Mouse (Mus musculus): Measurements from ENCODE around the gene Ttc28.

DNA sequence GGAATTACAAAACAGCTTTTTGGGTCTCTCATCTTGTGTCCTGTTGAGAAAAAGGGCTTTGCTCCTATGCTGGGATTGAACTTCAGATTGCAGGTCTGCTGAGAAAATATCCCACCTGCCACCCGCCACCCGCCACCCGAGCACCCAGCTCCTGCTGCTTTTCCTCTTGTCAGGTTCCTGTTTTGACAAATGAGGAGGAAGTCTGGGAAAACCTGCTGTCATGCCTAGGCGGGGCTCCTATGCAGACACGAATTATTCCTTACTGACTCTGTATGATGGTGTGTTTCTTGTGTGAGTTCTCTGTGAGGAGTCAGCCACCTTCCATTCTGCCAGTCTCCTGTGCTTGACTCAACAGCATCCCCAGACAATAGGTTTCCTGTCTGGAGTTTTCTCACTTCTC is 19.2 kb upstream of the Ttc28 start:
- TF ChIP-seq CTCF (IDR thresholded peaks at IDR 0.05; ENCODE audit: control insufficient read depth, insufficient read depth, insufficient read length) = no peak
- no peak for TF ChIP-seq MAX (IDR thresholded peaks at IDR 0.05)
